Mouse (Mus musculus): ENCODE results near the gene Mas1. TPM values are rescaled to one million over a fixed set of nuclear protein-coding genes. Genes with fewer than 3 reads are reported as not detected.

Mas1 gene
- total and polyA plus RNA-seq, 3 experiments: not detected

GRCm38 (mm10) chr17:12915881-12916583, 48.1 kb upstream of the Mas1 start, which contains the start of gene Mrpl18:
Gene Mrpl18, minus strand, starts transcription at chr17:12916345.
- peak within 1 kb of the TSS; percentile 65 to 97 for H3K4me3 ChIP-seq (ENCODE audit: control insufficient read depth in 1 of 2, insufficient read depth in 1 of 2, low read depth in 2 of 2, low read length in 2 of 2)
- DNase-seq (ENCODE audit: low read depth, low spot score): peak; percentile 99
- H3K9ac ChIP-seq (ENCODE audit: control insufficient read depth, low read depth, low read length, poor library complexity, severe bottlenecking): peak within 1 kb of the TSS; percentile 93
- peak within 1 kb of the TSS; percentile 92 for H3K27ac ChIP-seq (ENCODE audit: control insufficient read depth, low read depth, low read length)
- H3K4me1 ChIP-seq (ENCODE audit: control insufficient read depth in 1 of 2, insufficient read depth in 2 of 2, low read length in 2 of 2): peaks cover 0 to 6% of the 10 kb centered on the region in 2 experiments; a peak in 2 of 4 replicates
- no peaks in the 10 kb centered on the region for H3K9me3 ChIP-seq (replicated peaks; ENCODE audit: insufficient read depth, low read length)
- no peaks in the 10 kb centered on the region for H3K27me3 ChIP-seq (ENCODE audit: control insufficient read depth in 1 of 2, insufficient read depth in 2 of 2, low read length in 2 of 2)
- H3K79me2 ChIP-seq (ENCODE audit: control insufficient read depth, insufficient read depth, low read length, poor library complexity): peaks cover 41% of the 10 kb centered on the region
- peaks cover 36 to 38% of the 10 kb centered on the region in 2 experiments for H3K36me3 ChIP-seq (ENCODE audit: control insufficient read depth in 1 of 2, insufficient read depth in 2 of 2, low read length in 2 of 2)
- TF ChIP-seq CTCF (IDR thresholded peaks at IDR 0.05 in 2 of 3, conservative IDR thresholded peaks at IDR 0.05 in 1 of 3; ENCODE audit: control insufficient read depth in 1 of 3, insufficient read depth in 1 of 3, low read depth in 2 of 3, low read length in 3 of 3, poor library complexity in 1 of 3, severe bottlenecking in 1 of 3) (no peak), MEF2A (IDR thresholded peaks at IDR 0.05; ENCODE audit: extremely low read depth, insufficient replicate concordance, low read depth, low read length, poor library complexity, severe bottlenecking) (no peak), ETS1 (IDR thresholded peaks at IDR 0.05; ENCODE audit: low read depth, low read length) (peak; percentile 20; the same call in 1 of the 2 replicates), NELFE (IDR thresholded peaks at IDR 0.05; ENCODE audit: low read depth, low read length) (peak; percentile 92), CHD1 (IDR thresholded peaks at IDR 0.05; ENCODE audit: low read depth, low read length) (peak; percentile 26; the same call in 1 of the 2 replicates), MAX (IDR thresholded peaks at IDR 0.05; ENCODE audit: low read length) (peak; percentile 90), USF2 (IDR thresholded peaks at IDR 0.05; ENCODE audit: borderline replicate concordance in 1 of 2, insufficient read depth in 1 of 2, low read depth in 1 of 2, low read length in 2 of 2) (no peak), RCOR1 (IDR thresholded peaks at IDR 0.05; ENCODE audit: low read depth, low read length) (no peak), MXI1 (IDR thresholded peaks at IDR 0.05; ENCODE audit: low read depth, low read length) (peak; percentile 69; the same call in 1 of the 2 replicates), TAL1 (IDR thresholded peaks at IDR 0.05; ENCODE audit: low read length) (no peak), MYB (IDR thresholded peaks at IDR 0.05; ENCODE audit: low read depth, low read length) (peak; percentile 92), GATA1 (IDR thresholded peaks at IDR 0.05; ENCODE audit: low read depth, low read length) (no peak), UBTF (IDR thresholded peaks at IDR 0.05; ENCODE audit: borderline replicate concordance, insufficient read depth, low read depth, low read length) (no peak; the same call in 1 of the 2 replicates), POLR2A (IDR thresholded peaks at IDR 0.05; ENCODE audit: control insufficient read depth in 1 of 2, insufficient read depth in 1 of 2, low read depth in 1 of 2, low read length in 2 of 2, poor library complexity in 1 of 2) (peak; percentile 89 to 93; a peak in 3 of 4 replicates), POLR2AphosphoS2 (IDR thresholded peaks at IDR 0.05; ENCODE audit: low read length) (peak; percentile 95), TCF12 (IDR thresholded peaks at IDR 0.05; ENCODE audit: low read depth, low read length) (0 out of 2 replicates have a peak, but pooled peaks have one; percentile 48), CHD2 (IDR thresholded peaks at IDR 0.05; ENCODE audit: low read length) (peak; percentile 66; the same call in 1 of the 2 replicates), USF1 (IDR thresholded peaks at IDR 0.05; ENCODE audit: low read depth, low read length) (no peak), RAD21 (IDR thresholded peaks at IDR 0.05; ENCODE audit: low read depth, low read length) (no peak), GABPA (IDR thresholded peaks at IDR 0.05; ENCODE audit: low read depth, low read length) (no peak), KAT2A (conservative IDR thresholded peaks at IDR 0.05; ENCODE audit: low read depth, low read length) (peak; percentile 83), E2F4 (IDR thresholded peaks at IDR 0.05; ENCODE audit: borderline replicate concordance, low read depth, low read length) (peak; percentile 98), HCFC1 (IDR thresholded peaks at IDR 0.05; ENCODE audit: low read depth, low read length) (peak; percentile 91), SMC3 (IDR thresholded peaks at IDR 0.05; ENCODE audit: low read depth, low read length) (no peak), MAZ (IDR thresholded peaks at IDR 0.05; ENCODE audit: low read depth, low read length) (peak; percentile 50; the same call in 1 of the 2 replicates), ZNF384 (IDR thresholded peaks at IDR 0.05; ENCODE audit: low read depth, low read length) (no peak), BHLHE40 (IDR thresholded peaks at IDR 0.05; ENCODE audit: borderline replicate concordance, low read depth, low read length) (no peak), ZKSCAN1 (IDR thresholded peaks at IDR 0.05; ENCODE audit: low read depth, low read length) (no peak), POLR2AphosphoS5 (IDR thresholded peaks at IDR 0.05; ENCODE audit: borderline replicate concordance, low read depth, low read length) (peak; percentile 61; the same call in 1 of the 2 replicates), NRF1 (IDR thresholded peaks at IDR 0.05; ENCODE audit: insufficient read depth, low read depth, low read length, poor library complexity, severe bottlenecking) (peak; percentile 56; the same call in 1 of the 2 replicates), TBP (IDR thresholded peaks at IDR 0.05; ENCODE audit: low read depth, low read length) (peak; percentile 81), MAFK (IDR thresholded peaks at IDR 0.05; ENCODE audit: borderline replicate concordance, low read depth, low read length) (no peak), SIN3A (IDR thresholded peaks at IDR 0.05; ENCODE audit: low read length) (no peak; the same call in none of the 2 replicates), ZC3H11A (IDR thresholded peaks at IDR 0.05; ENCODE audit: low read depth, low read length) (no peak), MYC (IDR thresholded peaks at IDR 0.05; ENCODE audit: low read depth, low read length) (peak; percentile 87; the same call in 1 of the 2 replicates)
